Mouse (Mus musculus): Measurements from ENCODE around the gene Vwa3b. TPM values are rescaled to one million over a fixed set of nuclear protein-coding genes. Genes with fewer than 3 reads are reported as not detected.

Gene Vwa3b
- polyA plus RNA-seq, 1 experiment from 2014 or later = 0.25 TPM

DNA sequence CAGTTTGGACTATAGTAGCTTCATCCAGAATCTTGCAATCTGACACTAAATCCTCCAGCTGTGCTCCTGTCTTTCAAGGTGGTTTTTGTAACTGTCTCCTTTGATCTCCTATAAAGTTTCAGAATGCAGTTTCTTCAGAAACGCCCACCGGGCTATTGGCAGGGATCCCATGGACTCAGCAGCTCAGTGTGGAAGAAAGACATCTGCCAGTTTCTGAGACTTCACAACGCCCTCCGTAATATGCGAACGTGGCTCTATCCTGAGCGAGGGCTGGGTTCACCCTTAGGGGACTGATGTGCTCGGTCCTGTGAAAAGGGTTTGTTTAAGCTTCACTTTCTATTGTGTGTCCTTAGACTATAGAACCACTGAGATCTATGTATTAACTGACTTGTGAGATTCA, 181.3 kb downstream of the Vwa3b start:
- no peaks in the 10 kb centered on the region for H3K36me3 ChIP-seq (ENCODE audit: insufficient read depth, low read length)
- H3K27me3 ChIP-seq (ENCODE audit: insufficient read depth, low read length) = no peaks in the 10 kb centered on the region
- no peaks in the 10 kb centered on the region for H3K4me1 ChIP-seq (ENCODE audit: insufficient read depth, low read length)
- H3K4me3 ChIP-seq (ENCODE audit: low read length) = no peak overlapping the region
- no peak overlapping the region for H3K9ac ChIP-seq (replicated peaks; ENCODE audit: low read length)
- 0 out of 2 replicates have a peak, but pooled peaks cover 2% of the 10 kb centered on the region for H3K9me3 ChIP-seq (ENCODE audit: low read length)
- H3K27ac ChIP-seq (ENCODE audit: low read length) = no peak overlapping the region
- ATAC-seq (ENCODE audit: low FRiP score, low TSS enrichment) = no peak
- WGBS = 37% methylated on average over 8 of the region's 8 CpGs
- no peak overlapping the region for H3K4me2 ChIP-seq (replicated peaks; ENCODE audit: low read depth, low read length)

DNA sequence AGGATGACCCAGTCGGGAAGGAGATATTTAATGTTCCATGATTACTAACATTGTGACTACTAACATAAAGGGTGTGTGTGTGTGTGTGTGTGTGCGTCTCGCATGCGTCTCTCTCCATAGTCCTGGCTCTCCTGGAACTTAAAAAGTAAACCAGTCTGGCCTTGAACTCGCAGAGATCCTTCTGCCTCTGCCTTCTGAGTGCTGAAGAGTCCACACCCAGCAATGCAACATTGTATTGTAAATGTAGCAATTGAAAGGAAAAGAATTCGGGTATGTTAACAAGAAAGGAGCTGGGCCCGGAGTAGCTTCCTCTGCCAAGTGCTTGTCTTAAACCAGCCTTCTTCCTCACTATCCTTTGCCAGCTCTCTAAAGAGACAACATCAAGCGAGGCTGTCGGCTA, 186.0 kb downstream of the Vwa3b start:
- 90% methylated on average over 9 of the region's 9 CpGs for WGBS
- no peak overlapping the region for H3K9ac ChIP-seq (replicated peaks; ENCODE audit: low read length)
- no peak overlapping the region for H3K4me3 ChIP-seq (ENCODE audit: low read length)
- H3K4me1 ChIP-seq (ENCODE audit: insufficient read depth, low read length) = no peaks in the 10 kb centered on the region
- H3K27me3 ChIP-seq (ENCODE audit: insufficient read depth, low read length) = no peaks in the 10 kb centered on the region
- no peak for ATAC-seq (ENCODE audit: low FRiP score, low TSS enrichment)
- H3K27ac ChIP-seq (ENCODE audit: low read length) = no peak overlapping the region
- no peaks in the 10 kb centered on the region for H3K36me3 ChIP-seq (ENCODE audit: insufficient read depth, low read length)
- 0 out of 2 replicates have a peak, but pooled peaks cover 2% of the 10 kb centered on the region for H3K9me3 ChIP-seq (ENCODE audit: low read length)
- H3K4me2 ChIP-seq (replicated peaks; ENCODE audit: low read depth, low read length) = no peak overlapping the region

DNA sequence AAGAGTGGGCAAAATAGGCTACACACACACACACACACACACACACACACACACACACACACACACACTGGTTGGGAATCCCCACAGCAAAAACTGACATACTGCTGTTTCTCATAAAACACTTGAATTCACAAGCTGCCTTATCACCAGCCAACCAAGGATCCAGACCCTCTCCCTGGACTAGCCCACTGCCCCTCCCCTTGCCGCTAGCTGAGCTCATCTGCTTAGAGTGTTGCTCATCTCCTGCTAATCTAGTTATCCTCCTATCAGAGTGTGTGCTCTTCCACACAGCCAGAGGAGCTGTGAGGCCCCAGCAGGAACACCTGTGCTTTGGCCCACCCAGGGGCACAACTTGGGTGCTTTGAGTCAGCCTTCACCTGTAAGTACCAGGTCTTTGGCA, 187.7 kb downstream of the Vwa3b start, which contains the start of gene Cnga3:
Gene Cnga3, plus strand, starts transcription at position 291 of the 400 bp plus-strand sequence.
- ATAC-seq (ENCODE audit: low FRiP score, low TSS enrichment) = no peak
- H3K27ac ChIP-seq (ENCODE audit: low read length) = no peak within 1 kb of the TSS
- H3K4me1 ChIP-seq (ENCODE audit: insufficient read depth, low read length) = no peaks in the 10 kb centered on the region
- no peaks in the 10 kb centered on the region for H3K36me3 ChIP-seq (ENCODE audit: insufficient read depth, low read length)
- H3K4me3 ChIP-seq (ENCODE audit: low read length) = no peak within 1 kb of the TSS
- no peak within 1 kb of the TSS for H3K4me2 ChIP-seq (replicated peaks; ENCODE audit: low read depth, low read length)
- H3K9ac ChIP-seq (replicated peaks; ENCODE audit: low read length) = no peak within 1 kb of the TSS
- no peaks in the 10 kb centered on the region for H3K9me3 ChIP-seq (ENCODE audit: low read length)
- H3K27me3 ChIP-seq (ENCODE audit: insufficient read depth, low read length) = no peaks in the 10 kb centered on the region
- WGBS = 72% methylated on average over 1 of the region's 1 CpGs

DNA sequence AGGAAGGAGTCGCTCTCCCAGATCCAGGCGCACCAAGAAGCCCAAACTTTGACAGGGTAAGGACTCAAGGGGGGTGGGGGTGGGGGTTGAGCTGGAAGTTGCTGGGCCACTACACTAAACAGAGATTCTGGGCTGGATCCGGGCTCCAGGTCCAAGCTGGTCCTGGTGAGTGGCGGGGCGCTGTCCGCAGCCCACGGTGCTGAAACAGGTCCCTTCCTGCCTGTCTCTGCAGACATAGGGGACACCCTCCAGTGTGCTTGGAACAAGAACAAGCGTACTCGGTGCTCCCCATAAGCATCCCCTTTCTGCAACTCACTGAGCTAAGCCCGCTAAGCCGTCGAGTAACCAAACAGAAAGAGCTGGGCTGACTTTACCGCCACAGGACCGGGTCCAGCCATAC, 192.0 kb downstream of the Vwa3b start:
- H3K27me3 ChIP-seq (ENCODE audit: insufficient read depth, low read length) = no peaks in the 10 kb centered on the region
- H3K9ac ChIP-seq (replicated peaks; ENCODE audit: low read length) = no peak overlapping the region
- H3K9me3 ChIP-seq (ENCODE audit: low read length) = no peaks in the 10 kb centered on the region
- WGBS = 8% methylated on average over 14 of the region's 14 CpGs
- no peak for ATAC-seq (ENCODE audit: low FRiP score, low TSS enrichment)
- no peak overlapping the region for H3K4me2 ChIP-seq (replicated peaks; ENCODE audit: low read depth, low read length)
- no peaks in the 10 kb centered on the region for H3K36me3 ChIP-seq (ENCODE audit: insufficient read depth, low read length)
- H3K27ac ChIP-seq (ENCODE audit: low read length) = no peak overlapping the region
- H3K4me3 ChIP-seq (ENCODE audit: low read length) = no peak overlapping the region
- H3K4me1 ChIP-seq (ENCODE audit: insufficient read depth, low read length) = no peaks in the 10 kb centered on the region

DNA sequence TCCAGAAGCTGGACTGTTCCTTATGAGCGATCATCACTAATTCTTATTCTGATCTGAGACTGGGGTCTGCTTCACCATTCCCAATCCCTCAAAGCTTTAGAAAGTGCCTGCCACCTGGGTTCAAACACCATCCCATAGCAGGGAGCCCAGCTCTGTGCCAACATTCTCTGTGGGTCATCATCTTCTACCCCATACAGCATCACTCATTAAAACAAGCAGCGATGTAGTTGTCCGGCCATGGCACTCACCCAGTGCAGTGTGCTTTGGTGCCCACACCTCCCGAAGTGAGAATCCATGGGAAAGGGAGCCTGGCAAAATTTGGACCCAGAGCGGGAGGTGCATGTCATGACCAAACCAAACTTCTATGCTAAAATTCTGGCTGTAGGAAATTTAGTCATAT, 193.2 kb downstream of the Vwa3b start:
- Histone ChIP-seq H3K27ac (ENCODE audit: low read length) (no peak overlapping the region), H3K9me3 (ENCODE audit: low read length) (no peaks in the 10 kb centered on the region), H3K27me3 (ENCODE audit: insufficient read depth, low read length) (no peaks in the 10 kb centered on the region), H3K4me3 (ENCODE audit: low read length) (no peak overlapping the region), H3K4me1 (ENCODE audit: insufficient read depth, low read length) (no peaks in the 10 kb centered on the region), H3K4me2 (replicated peaks; ENCODE audit: low read depth, low read length) (no peak overlapping the region), H3K36me3 (ENCODE audit: insufficient read depth, low read length) (no peaks in the 10 kb centered on the region), H3K9ac (replicated peaks; ENCODE audit: low read length) (no peak overlapping the region)
- ATAC-seq (ENCODE audit: low FRiP score, low TSS enrichment) = no peak
- WGBS = 88% methylated on average over 5 of the region's 5 CpGs

DNA sequence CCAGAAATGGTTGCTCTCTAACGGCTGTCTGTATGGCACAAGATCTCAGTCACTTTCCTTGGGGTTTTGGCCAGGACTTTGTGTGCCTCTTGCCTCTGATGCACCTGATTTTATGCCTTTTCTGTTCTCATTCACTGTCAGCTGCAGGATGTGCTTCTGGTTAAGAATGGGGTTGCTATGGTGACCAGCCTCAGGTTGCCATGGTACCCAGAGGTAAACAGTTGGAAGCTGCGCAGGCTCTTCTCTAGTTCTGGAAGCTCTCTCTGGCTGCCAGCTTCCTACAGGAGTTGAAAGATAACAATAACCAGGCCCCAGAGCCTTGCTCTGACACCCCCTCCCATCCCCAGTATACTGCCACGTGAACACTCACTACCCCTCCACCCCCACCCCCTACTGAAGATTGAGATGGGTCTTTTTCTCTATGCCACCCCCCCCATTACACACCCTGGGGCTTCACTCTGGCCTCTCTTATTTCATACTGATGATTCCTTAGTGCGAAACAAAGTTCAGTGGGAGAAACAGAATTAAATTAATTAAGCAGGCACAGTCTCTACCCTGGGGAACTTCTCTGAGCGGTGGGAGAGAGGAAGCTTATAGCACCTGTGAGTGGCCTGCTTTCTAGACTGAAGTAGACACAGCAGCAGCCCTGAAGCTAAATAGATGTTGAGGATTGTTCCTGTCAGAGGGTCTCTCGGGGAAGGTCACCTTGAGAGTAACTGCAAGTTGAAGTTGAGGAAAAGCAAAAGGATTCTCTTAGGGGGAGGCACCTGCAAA, 193.9 kb downstream of the Vwa3b start:
- Histone ChIP-seq H3K9me3 (ENCODE audit: low read length) (no peaks in the 10 kb centered on the region), H3K4me3 (ENCODE audit: low read length) (no peak overlapping the region), H3K9ac (replicated peaks; ENCODE audit: low read length) (no peak overlapping the region), H3K4me2 (replicated peaks; ENCODE audit: low read depth, low read length) (no peak overlapping the region), H3K4me1 (ENCODE audit: insufficient read depth, low read length) (no peaks in the 10 kb centered on the region), H3K36me3 (ENCODE audit: insufficient read depth, low read length) (no peaks in the 10 kb centered on the region), H3K27ac (ENCODE audit: low read length) (no peak overlapping the region), H3K27me3 (ENCODE audit: insufficient read depth, low read length) (no peaks in the 10 kb centered on the region)
- ATAC-seq (ENCODE audit: low FRiP score, low TSS enrichment) = no peak
- 65% methylated on average over 6 of the region's 6 CpGs for WGBS

DNA sequence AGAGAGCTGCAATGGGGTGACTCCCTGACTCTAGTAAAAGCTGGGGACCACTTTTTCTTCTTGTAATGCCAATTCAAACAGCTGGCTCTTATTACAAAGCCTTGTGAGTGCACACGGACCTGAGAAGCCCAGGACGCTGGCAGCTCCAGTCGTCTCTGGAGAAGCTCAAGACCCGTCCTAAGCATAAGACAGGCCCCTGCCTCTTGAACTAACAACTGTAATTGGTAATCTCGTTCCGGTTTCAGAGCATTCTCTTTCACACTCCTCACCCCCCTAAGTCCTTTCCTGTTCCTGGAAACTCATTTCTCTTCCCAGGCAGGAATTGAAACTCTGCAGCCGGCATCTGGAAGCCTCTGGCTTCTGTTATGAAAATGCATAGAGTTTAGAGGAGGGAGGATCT, 195.6 kb downstream of the Vwa3b start:
- 68% methylated on average over 7 of the region's 7 CpGs for WGBS
- H3K4me2 ChIP-seq (replicated peaks; ENCODE audit: low read depth, low read length) = no peak overlapping the region
- no peaks in the 10 kb centered on the region for H3K27me3 ChIP-seq (ENCODE audit: insufficient read depth, low read length)
- H3K4me3 ChIP-seq (ENCODE audit: low read length) = no peak overlapping the region
- no peak overlapping the region for H3K27ac ChIP-seq (ENCODE audit: low read length)
- no peak for ATAC-seq (ENCODE audit: low FRiP score, low TSS enrichment)
- H3K9ac ChIP-seq (replicated peaks; ENCODE audit: low read length) = no peak overlapping the region
- no peaks in the 10 kb centered on the region for H3K9me3 ChIP-seq (ENCODE audit: low read length)
- no peaks in the 10 kb centered on the region for H3K4me1 ChIP-seq (ENCODE audit: insufficient read depth, low read length)
- no peaks in the 10 kb centered on the region for H3K36me3 ChIP-seq (ENCODE audit: insufficient read depth, low read length)

DNA sequence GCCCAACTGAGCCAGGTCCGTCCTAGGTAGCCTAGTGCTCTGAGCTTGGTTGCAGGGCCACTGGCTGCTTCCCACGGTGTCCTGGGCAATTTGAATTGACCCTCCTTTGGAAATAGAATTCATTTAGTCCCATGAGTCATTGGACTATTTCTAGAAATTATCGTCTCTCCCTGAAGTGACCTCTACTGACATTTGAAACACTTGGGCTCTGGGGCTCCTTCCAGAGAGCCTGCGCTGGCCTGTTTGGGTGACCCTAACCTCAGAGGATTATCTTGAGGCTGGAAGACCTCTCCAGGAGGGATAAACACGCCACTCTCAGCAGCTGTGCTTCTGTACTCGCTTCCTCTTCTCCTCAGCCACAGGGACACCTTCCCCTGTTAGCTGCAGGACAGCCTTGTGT, 204.0 kb downstream of the Vwa3b start:
- Histone ChIP-seq H3K9ac (replicated peaks; ENCODE audit: low read length) (no peak overlapping the region), H3K36me3 (ENCODE audit: insufficient read depth, low read length) (no peaks in the 10 kb centered on the region), H3K4me2 (replicated peaks; ENCODE audit: low read depth, low read length) (no peak overlapping the region), H3K9me3 (ENCODE audit: low read length) (no peaks in the 10 kb centered on the region), H3K4me3 (ENCODE audit: low read length) (no peak overlapping the region), H3K4me1 (ENCODE audit: insufficient read depth, low read length) (no peaks in the 10 kb centered on the region), H3K27me3 (ENCODE audit: insufficient read depth, low read length) (no peaks in the 10 kb centered on the region), H3K27ac (ENCODE audit: low read length) (no peak overlapping the region)
- 69% methylated on average over 6 of the region's 6 CpGs for WGBS
- no peak for ATAC-seq (ENCODE audit: low FRiP score, low TSS enrichment)

DNA sequence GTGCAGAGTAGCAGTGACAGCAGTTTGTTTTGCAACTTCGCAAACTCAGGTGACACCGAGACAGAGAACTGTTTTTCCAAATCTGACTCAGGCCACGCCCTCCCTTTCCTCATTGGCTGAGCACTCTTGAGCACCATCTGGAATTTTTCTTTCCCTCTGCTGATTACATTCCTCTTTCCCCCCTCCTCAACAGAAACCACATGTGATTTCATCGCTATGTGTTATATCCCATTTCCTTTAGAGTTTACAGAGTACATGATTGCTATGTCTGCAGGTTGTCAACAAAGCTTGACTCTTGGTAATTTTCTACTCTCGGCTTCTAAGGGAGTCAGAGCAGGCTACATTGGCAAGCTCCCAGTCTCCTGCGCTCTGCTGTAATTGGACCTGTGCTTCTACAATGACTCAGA, 204.9 kb downstream of the Vwa3b start:
- 0 out of 2 replicates have a peak overlapping the region, but pooled peaks have one; percentile 16 for H3K4me2 ChIP-seq (replicated peaks; ENCODE audit: low read depth, low read length)
- no peaks in the 10 kb centered on the region for H3K9me3 ChIP-seq (ENCODE audit: low read length)
- no peaks in the 10 kb centered on the region for H3K4me1 ChIP-seq (ENCODE audit: insufficient read depth, low read length)
- H3K9ac ChIP-seq (replicated peaks; ENCODE audit: low read length) = no peak overlapping the region
- H3K27me3 ChIP-seq (ENCODE audit: insufficient read depth, low read length) = no peaks in the 10 kb centered on the region
- 0 out of 2 replicates have a peak, but pooled peaks have one; percentile 31 for ATAC-seq (ENCODE audit: low FRiP score, low TSS enrichment)
- 48% methylated on average over 6 of the region's 6 CpGs for WGBS
- H3K36me3 ChIP-seq (ENCODE audit: insufficient read depth, low read length) = no peaks in the 10 kb centered on the region
- no peak overlapping the region for H3K4me3 ChIP-seq (ENCODE audit: low read length)
- H3K27ac ChIP-seq (ENCODE audit: low read length) = no peak overlapping the region

All from kidney, embryonic 16.5 days (tissue).